Mouse (Mus musculus) kidney, postnatal 36 days (tissue): Measurements from ENCODE around the gene Tram2.

ENCODE experiments used
- DNase-seq, 2 experiments: peaks; one replicate each; pipeline ENCODE4 v3.0.0; 2021 to 2022; ENCODE audit warnings: mixed read lengths in 2 of 2

Gene Tram2

GRCm38 (mm10) chr1:21079217-21079773, at the start of gene Tram2:
TSS of gene Tram2 (minus strand) at chr1:21079229.
- DNase-seq: peak; percentile 94 to 99

- peak in 1 of 2 experiments; percentile 16 for DNase-seq
Observed at GRCm38 (mm10) chr1:21124713-21125336, 45.8 kb upstream of the Tram2 start.

GRCm38 (mm10) chr1:21103784-21104183, 24.8 kb upstream of the Tram2 start:
- DNase-seq: no peak

GRCm38 (mm10) chr1:21101221-21102006, 22.4 kb upstream of the Tram2 start:
- peak; percentile 70 to 90 for DNase-seq

- DNase-seq: no peak
Observed at GRCm38 (mm10) chr1:21100726-21101125, 21.7 kb upstream of the Tram2 start.

GRCm38 (mm10) chr1:21097001-21097989, 18.3 kb upstream of the Tram2 start:
- DNase-seq: no peak

- DNase-seq: no peak
Observed at GRCm38 (mm10) chr1:21094644-21095215, 15.7 kb upstream of the Tram2 start.

GRCm38 (mm10) chr1:21089661-21090117, 10.7 kb upstream of the Tram2 start:
- peak in 1 of 2 experiments; percentile 43 for DNase-seq

GRCm38 (mm10) chr1:21086291-21086690, 7.3 kb upstream of the Tram2 start:
- DNase-seq: no peak

- DNase-seq: no peak
Observed at GRCm38 (mm10) chr1:21084661-21085060, 5.6 kb upstream of the Tram2 start.

- DNase-seq: no peak
Observed at GRCm38 (mm10) chr1:21080362-21080761, 1.3 kb upstream of the Tram2 start.

- peak in 1 of 2 experiments; percentile 46 for DNase-seq
Observed at GRCm38 (mm10) chr1:21078481-21079214, 381 bp downstream of the Tram2 start.

- no peak for DNase-seq
Observed at GRCm38 (mm10) chr1:21077619-21078018, 1.4 kb downstream of the Tram2 start.

GRCm38 (mm10) chr1:21077191-21077590, 1.8 kb downstream of the Tram2 start:
- peak; percentile 53 to 56 for DNase-seq

GRCm38 (mm10) chr1:21075986-21076495, 3.0 kb downstream of the Tram2 start:
- peak in 1 of 2 experiments; percentile 27 for DNase-seq

- DNase-seq: peak in 1 of 2 experiments; percentile 39
Observed at GRCm38 (mm10) chr1:21074231-21074630, 4.8 kb downstream of the Tram2 start.

GRCm38 (mm10) chr1:21072875-21073444, 6.1 kb downstream of the Tram2 start:
- peak; percentile 40 to 55 for DNase-seq

GRCm38 (mm10) chr1:21070658-21071057, 8.4 kb downstream of the Tram2 start:
- peak; percentile 58 to 62 for DNase-seq

- DNase-seq: no peak
Observed at GRCm38 (mm10) chr1:21069830-21070522, 9.1 kb downstream of the Tram2 start.

GRCm38 (mm10) chr1:21068491-21068890, 10.5 kb downstream of the Tram2 start:
- DNase-seq: peak in 1 of 2 experiments; percentile 31
